Mouse (Mus musculus) erythroblast, embryonic 14.5 days (primary cell): ENCODE data around the gene Fbxw4.

ENCODE experiments used
- GATA1 ChIP-seq: IDR thresholded peaks from 2 replicates; pipeline ENCODE4 v1.6.1; 2012; ENCODE audit warnings: low read length, inconsistent platforms, mixed read lengths
- TAL1 ChIP-seq: IDR thresholded peaks from 3 replicates; pipeline ENCODE4 v1.6.1; 2012; ENCODE audit warnings: low read length, inconsistent platforms, mixed read lengths

DNA sequence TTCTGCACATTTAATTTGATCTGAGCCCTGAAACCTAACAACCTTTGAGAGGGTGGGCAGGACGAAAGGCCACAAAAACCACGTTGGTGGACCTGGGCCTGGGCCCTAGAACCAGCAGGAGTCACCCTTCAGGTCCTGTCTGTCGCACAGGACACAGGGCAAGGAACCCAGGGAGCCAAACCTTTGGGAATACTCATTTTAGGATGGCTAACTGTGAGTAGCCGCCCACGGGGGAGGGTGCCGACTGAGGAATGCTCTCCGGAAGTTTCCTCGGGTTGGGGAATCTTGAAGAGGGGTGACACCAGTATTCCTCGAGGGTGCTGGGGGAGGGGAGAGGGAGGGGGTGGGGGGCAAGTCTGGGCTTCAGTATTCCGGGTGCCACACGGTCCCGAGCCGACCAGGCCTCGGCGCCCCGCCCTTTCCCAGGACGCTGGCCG lies 793 bp downstream of the Fbxw4 start:
- TF ChIP-seq TAL1 (no peak), GATA1 (no peak)
